Mouse (Mus musculus) heart, postnatal 0 days (tissue): Measurements from ENCODE around the gene Pum3. TPM values are rescaled to one million over a fixed set of nuclear protein-coding genes. Genes with fewer than 3 reads are reported as not detected.

Experiments used
- ATAC-seq: fragments of 200-750 bp; cut with Nextera tagmentation; 2 replicates; pipeline ENCODE4 v1.8.0; 2017; ENCODE audit warnings: low read depth, moderate number of reproducible peaks, moderate library complexity; ENCODE audit not compliant: insufficient read depth
- DNase-seq: peaks from one replicate; pipeline ENCODE4 v3.0.0-alpha.2; 2016; ENCODE audit warnings: low spot score
- H3K27ac ChIP-seq: fragments of 300-500 bp; sonication (generic); 2 replicates; pipeline ENCODE4 v1.5.1; 2014; ENCODE audit warnings: low read depth, mild to moderate bottlenecking
- H3K27me3 ChIP-seq: fragments of 300-500 bp; sonication (generic); 2 replicates; pipeline ENCODE4 v1.6.1; 2014; ENCODE audit warnings: low read length, mixed read lengths; ENCODE audit not compliant: control insufficient read depth, insufficient read depth
- H3K36me3 ChIP-seq: fragments of 300-500 bp; sonication (generic); replicated peaks from 2 replicates; pipeline ENCODE4 v1.6.1; 2014; ENCODE audit warnings: low read length, mixed read lengths; ENCODE audit not compliant: control insufficient read depth, insufficient read depth
- H3K4me1 ChIP-seq: fragments of 300-500 bp; sonication (generic); 2 replicates; pipeline ENCODE4 v1.6.1; 2014; ENCODE audit warnings: antibody characterized with exemption; ENCODE audit not compliant: control insufficient read depth, insufficient read depth
- H3K4me2 ChIP-seq: fragments of 300-500 bp; sonication (generic); 2 replicates; pipeline ENCODE4 v1.6.1; 2014; ENCODE audit warnings: low read depth, mild to moderate bottlenecking, low read length, moderate library complexity
- H3K4me3 ChIP-seq: fragments of 300-500 bp; sonication (generic); 2 replicates; pipeline ENCODE4 v1.5.1; 2014; ENCODE audit warnings: low read depth, low read length
- H3K9ac ChIP-seq: fragments of 300-500 bp; sonication (generic); replicated peaks from 2 replicates; pipeline ENCODE4 v1.6.1; 2014; ENCODE audit warnings: low read depth, low read length, mixed read lengths
- H3K9me3 ChIP-seq: fragments of 300-500 bp; sonication (generic); replicated peaks from 2 replicates; pipeline ENCODE4 v1.6.1; 2016; ENCODE audit warnings: low read length; ENCODE audit not compliant: control insufficient read depth
- CTCF ChIP-seq: IDR thresholded peaks from 2 replicates; pipeline ENCODE4 v1.5.1; 2016; ENCODE audit warnings: antibody characterized with exemption, control low read depth, low read depth
- EP300 ChIP-seq: IDR thresholded peaks from 2 replicates; pipeline ENCODE4 v1.6.1; 2016; ENCODE audit warnings: antibody characterized with exemption, low read depth
- WGBS: fragments of 180-500 bp; shearing (Covaris S2); extraction: QIAGEN DNeasy Blood & Tissue Kit; methylation state at CpG from one replicate; pipeline ENCODE4 v1.1.7; 2014; 5-methylcytosine and 5-hydroxymethylcytosine counted together
- polyA plus RNA-seq: library from polyadenylated mRNA; unstranded; fragments of >200 nt; fragmentation: Nextera tagmentation; extraction: Ambion mirVana; gene quantifications from 2 replicates; pipeline ENCODE4 v1.2.1, GENCODE M21; 2015
- total RNA-seq: library from RNA; depleted of rRNA; stranded (reverse); fragments of >200 nt; gene quantifications from 2 replicates; pipeline ENCODE4 v1.2.3, GENCODE M21; 2014; ENCODE audit warnings: low replicate concordance

Gene Pum3
- total and polyA plus RNA-seq, 2 experiments from 2014 or later = 5.0 to 34.9 TPM

DNA sequence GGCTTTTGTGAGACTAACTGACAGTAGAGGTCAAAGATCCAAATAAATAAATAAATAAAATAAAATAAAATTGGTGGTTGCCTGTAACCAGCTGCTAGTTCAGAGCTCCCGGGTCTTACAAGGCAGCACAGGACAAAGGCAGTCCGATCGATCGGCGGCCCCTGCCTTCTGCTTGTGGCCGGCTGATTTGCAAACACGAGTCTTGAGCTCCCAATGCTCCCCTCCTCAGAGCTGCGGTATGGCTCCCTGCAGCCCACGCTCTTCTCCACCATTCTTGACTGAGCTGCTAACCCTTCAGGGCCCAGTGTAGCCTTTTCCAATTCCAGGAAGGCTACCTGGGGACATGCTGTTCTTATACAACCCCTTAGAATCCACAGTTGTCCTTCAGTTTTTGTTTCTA lies 31.8 kb downstream of the Pum3 start:
- TF ChIP-seq CTCF (no peak), EP300 (no peak)
- DNase-seq (no peak), ATAC-seq (no peak)
- Histone ChIP-seq H3K36me3 (peaks cover 62% of the 10 kb centered on the region), H3K27me3 (no peaks in the 10 kb centered on the region), H3K27ac (no peak overlapping the region), H3K9me3 (no peaks in the 10 kb centered on the region), H3K4me2 (no peak overlapping the region), H3K4me1 (no peaks in the 10 kb centered on the region), H3K4me3 (no peak overlapping the region), H3K9ac (no peak overlapping the region)
- 90% methylated on average over 9 of the region's 9 CpGs for WGBS

DNA sequence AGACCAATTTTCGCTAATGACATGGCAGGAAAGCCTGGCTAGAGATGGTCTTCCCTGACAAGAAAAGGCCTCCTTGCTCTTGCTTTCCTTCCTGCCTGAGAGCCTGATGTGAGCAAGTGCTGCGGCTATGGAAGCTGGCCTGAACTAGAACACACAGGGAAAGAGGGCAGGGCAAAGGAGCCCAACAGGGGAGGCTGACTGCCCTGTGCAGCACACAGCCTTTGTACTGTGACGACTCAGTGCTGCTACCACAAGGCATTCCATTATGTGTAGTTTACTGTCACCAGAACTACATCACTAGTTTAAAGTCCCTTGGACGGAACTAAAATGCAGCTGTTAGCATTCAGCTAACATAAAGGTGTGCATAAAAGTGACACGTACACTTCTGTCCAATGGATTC lies 32.4 kb downstream of the Pum3 start:
- Histone ChIP-seq H3K4me3 (no peak overlapping the region), H3K9ac (no peak overlapping the region), H3K27me3 (no peaks in the 10 kb centered on the region), H3K4me2 (no peak overlapping the region), H3K27ac (no peak overlapping the region), H3K36me3 (peaks cover 64% of the 10 kb centered on the region), H3K4me1 (no peaks in the 10 kb centered on the region), H3K9me3 (no peaks in the 10 kb centered on the region)
- TF ChIP-seq CTCF (no peak), EP300 (no peak)
- ATAC-seq = no peak
- no peak for DNase-seq
- WGBS = 86% methylated on average over 5 of the region's 5 CpGs

DNA sequence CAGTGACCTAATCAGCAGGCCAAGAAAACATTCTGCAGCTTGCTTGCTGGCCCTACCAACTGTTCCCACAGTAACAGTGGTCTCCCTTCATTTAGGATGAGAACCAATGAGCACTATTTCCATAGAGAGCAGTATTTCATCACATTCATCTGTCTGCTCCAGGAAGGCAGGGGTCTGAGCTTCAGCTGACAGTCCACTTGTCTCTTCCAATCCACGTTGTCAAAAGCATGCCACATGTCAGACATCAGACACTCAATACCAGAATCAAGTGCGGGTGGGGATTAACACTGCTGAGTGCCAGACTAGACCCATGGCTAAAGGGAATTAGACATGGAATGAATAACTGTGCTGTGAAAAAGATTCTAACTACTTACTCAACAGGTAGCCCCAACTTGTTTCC lies 32.9 kb downstream of the Pum3 start:
- TF ChIP-seq CTCF (no peak), EP300 (no peak)
- Histone ChIP-seq H3K4me2 (no peak overlapping the region), H3K4me1 (no peaks in the 10 kb centered on the region), H3K9me3 (no peaks in the 10 kb centered on the region), H3K27me3 (no peaks in the 10 kb centered on the region), H3K36me3 (peaks cover 62% of the 10 kb centered on the region), H3K9ac (no peak overlapping the region), H3K27ac (no peak overlapping the region), H3K4me3 (no peak overlapping the region)
- WGBS = 64% methylated on average over 2 of the region's 2 CpGs
- DNase-seq = no peak
- ATAC-seq = no peak

DNA sequence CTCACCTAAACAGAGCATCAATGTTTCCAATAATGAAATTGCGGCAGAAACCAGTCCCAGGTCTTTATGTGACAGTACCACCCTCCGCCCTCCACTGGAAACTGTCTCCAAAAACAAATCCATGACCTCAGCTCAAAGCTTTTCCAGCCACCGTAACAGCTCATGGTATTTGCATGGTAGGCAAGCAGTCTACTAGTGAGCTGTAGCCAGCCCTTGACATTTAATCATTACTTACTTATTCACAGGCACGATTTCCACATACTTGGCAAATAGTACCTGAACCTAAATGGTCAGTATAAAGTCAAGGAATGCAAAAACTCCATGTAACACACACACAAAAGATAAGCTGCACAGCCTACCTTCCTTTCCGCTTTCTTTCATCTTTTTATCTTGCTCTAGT lies 33.7 kb downstream of the Pum3 start:
- H3K4me2 ChIP-seq = no peak overlapping the region
- peaks cover 56% of the 10 kb centered on the region for H3K36me3 ChIP-seq

DNA sequence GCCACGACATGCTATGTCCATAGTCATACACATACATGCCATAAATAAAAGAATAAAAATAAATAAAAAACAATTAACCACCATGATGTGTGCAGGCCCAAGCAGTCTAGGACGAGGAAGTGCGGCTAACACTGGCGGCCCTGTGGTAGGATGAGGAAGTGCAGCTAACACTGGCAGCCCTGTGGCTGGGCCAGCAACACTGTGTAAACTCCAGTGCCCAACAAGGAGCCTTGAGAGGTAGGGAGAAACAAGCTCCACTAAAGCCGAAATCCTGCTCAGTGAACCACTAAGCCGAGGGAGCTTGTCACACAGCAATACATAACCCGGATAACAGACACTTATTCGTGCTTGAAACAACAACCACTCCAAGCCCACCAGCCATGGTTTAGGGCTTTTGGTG lies 34.1 kb downstream of the Pum3 start:
- 85% methylated on average over 8 of the region's 8 CpGs for WGBS

More for the DNA sequence above, 33.7 kb downstream of the Pum3 start:
- H3K9ac ChIP-seq = no peak overlapping the region
- TF ChIP-seq CTCF (no peak), EP300 (no peak)
- H3K4me3 ChIP-seq = no peak overlapping the region
- WGBS = 62% methylated on average over 5 of the region's 5 CpGs
- H3K4me1 ChIP-seq = no peaks in the 10 kb centered on the region
- ATAC-seq (peak; percentile 47; the same call in 1 of the 2 replicates), DNase-seq (peak; percentile 35)
- H3K9me3 ChIP-seq = no peaks in the 10 kb centered on the region
- H3K27me3 ChIP-seq = no peaks in the 10 kb centered on the region
- H3K27ac ChIP-seq = no peak overlapping the region

DNA sequence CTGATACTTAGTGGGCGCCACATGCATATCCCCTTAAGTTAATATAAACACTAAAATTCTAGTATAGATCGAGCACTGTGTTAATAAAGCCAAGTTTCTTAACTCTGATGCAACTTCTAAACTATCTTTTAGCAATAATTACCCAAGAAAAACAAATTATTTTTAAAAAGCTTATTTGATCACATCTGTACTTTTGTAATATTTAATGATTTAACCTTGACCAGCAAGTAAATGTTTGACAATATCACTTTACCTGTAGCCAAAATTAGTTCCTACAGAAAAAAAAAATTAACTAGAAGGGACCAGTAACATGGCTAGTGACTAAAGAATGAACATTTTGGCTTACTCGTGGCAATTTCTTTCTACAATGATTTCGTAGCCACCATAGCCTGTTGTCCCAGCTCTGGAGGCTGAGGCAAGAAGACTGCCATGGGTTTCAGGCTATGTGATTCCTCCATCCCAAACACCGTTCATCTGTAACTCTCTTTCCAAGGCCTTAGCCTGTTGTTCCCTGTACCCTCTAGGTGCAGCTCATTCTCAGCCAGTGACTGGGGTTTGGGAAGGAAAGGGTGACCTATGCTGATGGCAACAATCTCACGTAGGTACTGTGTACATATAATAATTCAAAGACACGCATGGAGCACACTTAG lies 35.2 kb downstream of the Pum3 start:
- ATAC-seq (no peak), DNase-seq (no peak)
- no peak overlapping the region for H3K9ac ChIP-seq
- 95% methylated on average over 7 of the region's 7 CpGs for WGBS
- no peak overlapping the region for H3K27ac ChIP-seq
- H3K36me3 ChIP-seq = peaks cover 61% of the 10 kb centered on the region
- no peak overlapping the region for H3K4me3 ChIP-seq
- no peaks in the 10 kb centered on the region for H3K27me3 ChIP-seq
- H3K4me1 ChIP-seq = no peaks in the 10 kb centered on the region
- H3K4me2 ChIP-seq = no peak overlapping the region
- H3K9me3 ChIP-seq = no peaks in the 10 kb centered on the region
- TF ChIP-seq EP300 (no peak), CTCF (no peak)

More for the DNA sequence above, 34.1 kb downstream of the Pum3 start:
- no peaks in the 10 kb centered on the region for H3K9me3 ChIP-seq
- H3K36me3 ChIP-seq = peaks cover 60% of the 10 kb centered on the region
- H3K27me3 ChIP-seq = no peaks in the 10 kb centered on the region
- DNase-seq (peak; percentile 34), ATAC-seq (peak; percentile 73)
- no peak overlapping the region for H3K4me2 ChIP-seq
- H3K4me1 ChIP-seq = no peaks in the 10 kb centered on the region
- H3K4me3 ChIP-seq = no peak overlapping the region
- no peak overlapping the region for H3K27ac ChIP-seq
- TF ChIP-seq EP300 (no peak), CTCF (peak; percentile 18; the same call in 1 of the 2 replicates)
- H3K9ac ChIP-seq = no peak overlapping the region
